Mouse (Mus musculus): ENCODE data around the gene C1qbp. TPM values are rescaled to one million over a fixed set of nuclear protein-coding genes. Genes with fewer than 3 reads are reported as not detected.

The C1qbp gene
- polyA plus RNA-seq, 2 experiments from 2014 or later: 3.7 to 16.3 TPM

DNA sequence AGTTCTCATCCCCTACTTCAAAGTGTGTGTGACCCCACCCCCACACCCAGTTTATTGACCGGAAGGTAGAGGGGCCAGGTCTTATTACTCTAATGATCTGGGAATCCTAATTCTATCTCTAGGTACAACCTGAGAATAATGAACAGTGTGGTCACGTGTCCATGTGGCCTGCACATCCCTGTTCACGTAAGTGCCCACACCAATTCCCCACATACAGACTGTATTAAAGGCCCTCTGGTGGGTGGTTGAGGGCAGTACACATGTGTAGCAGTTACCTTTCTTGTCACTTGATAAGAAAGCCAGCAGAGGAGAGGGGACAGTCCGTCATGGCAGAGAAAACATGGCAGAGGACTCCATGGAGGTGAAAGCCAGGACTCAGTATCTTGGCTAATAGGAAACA, 8.9 kb downstream of the C1qbp start:
- no peak for ATAC-seq

- no peak for ATAC-seq
Measured at GRCm38 (mm10) chr11:70972586-70972985, 10.2 kb downstream of the C1qbp start.

GRCm38 (mm10) chr11:70970560-70971540, 12.0 kb downstream of the C1qbp start:
- ATAC-seq: peak; percentile 25

DNA sequence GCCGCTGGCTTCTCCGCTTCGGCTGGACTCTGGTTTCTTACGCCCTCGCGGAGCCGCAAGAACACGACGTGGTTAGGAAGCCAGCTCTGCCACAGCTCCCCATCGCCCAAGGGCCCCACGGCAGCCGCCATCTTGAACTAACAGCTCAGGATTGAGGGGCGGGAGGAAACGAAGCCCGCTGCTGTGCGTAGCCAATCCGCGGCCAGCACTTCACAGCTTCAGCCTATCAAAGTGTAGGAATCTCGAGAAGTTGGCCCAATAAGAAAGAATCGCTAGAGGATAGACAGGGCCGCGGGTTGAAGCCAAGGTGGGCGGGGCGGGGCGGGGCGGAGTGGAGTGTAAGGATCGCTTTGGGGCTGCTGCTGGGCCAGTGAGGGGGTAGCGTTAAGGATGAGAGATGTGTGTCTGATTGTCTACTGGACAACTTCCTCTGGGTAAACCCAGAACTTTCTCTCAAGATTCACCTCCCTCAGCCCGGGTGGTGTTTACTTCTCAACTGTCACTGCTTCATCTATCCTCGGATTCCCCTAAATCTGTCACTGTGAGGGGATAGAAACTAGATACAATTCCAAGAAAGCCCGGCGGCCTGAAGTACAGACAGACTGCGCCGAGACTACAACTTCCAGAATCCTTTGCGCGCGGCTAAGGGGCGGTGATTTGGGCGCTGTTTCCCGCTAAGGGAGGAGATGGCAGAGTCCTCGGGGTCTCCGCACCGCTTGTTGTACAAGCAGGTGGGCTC, 12.8 kb downstream of the C1qbp start, which contains the start of the genes Nup88 and Rpain:
TSS of gene Nup88 (minus strand) at position 153 of the 739 bp plus-strand sequence.
TSS of gene Rpain (plus strand) at position 393 of the 739 bp plus-strand sequence.
- peak; percentile 96 for ATAC-seq

GRCm38 (mm10) chr11:70969271-70969794, 13.5 kb downstream of the C1qbp start:
- peak; percentile 6 for ATAC-seq

DNA sequence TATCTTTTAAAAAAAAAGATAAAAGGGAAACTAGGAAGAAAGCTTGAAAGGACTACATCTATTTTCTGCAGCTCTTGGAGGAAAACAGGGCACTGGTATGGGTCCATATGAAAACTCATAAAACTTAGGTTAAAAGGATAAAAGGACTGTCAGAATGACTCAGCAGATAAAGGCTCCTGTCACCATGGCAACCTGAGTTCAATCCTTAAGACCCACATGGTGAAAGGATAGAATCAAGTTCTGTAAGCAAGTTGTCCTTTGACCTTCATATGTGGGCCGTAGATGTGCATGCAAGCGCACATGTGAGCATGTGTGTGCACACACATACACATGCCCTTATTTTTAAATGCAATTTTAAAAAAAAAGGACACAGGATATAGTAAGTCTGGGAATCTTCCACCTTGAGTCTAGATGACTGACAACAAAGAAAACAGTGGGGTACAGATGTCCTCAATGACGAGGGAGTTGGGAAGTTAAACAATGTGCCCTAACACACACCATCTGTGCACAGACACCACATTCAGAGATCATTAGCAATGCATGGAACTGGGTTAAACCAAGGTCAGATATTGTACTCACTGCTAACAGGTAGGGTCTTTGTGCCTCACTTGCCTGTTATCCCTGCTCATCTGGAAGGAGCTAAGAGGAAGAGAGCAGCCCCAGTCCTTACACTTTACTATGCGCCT, 18.5 kb downstream of the C1qbp start:
- no peak for ATAC-seq

- no peak for ATAC-seq
Measured at GRCm38 (mm10) chr11:70960786-70961554, 21.9 kb downstream of the C1qbp start.

DNA sequence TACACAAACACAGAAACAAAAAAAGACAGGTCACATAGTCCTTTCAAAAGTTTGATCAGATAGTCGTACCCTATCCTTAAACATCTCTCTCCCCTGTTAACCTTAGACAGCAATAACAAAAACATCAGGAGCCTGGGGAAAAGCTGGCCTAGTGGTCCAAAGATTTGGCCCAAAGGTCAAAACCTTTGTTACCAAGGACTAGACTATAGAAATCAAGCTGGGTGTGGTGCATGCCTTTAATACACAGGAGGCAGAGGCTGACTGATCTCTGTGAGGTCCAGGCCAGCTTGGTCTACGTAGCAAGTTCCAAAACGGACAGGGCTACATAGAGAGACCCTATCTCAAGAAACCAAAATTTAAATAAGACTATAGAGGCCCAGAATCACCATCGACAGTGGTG, 28.1 kb downstream of the C1qbp start:
- no peak for ATAC-seq

DNA sequence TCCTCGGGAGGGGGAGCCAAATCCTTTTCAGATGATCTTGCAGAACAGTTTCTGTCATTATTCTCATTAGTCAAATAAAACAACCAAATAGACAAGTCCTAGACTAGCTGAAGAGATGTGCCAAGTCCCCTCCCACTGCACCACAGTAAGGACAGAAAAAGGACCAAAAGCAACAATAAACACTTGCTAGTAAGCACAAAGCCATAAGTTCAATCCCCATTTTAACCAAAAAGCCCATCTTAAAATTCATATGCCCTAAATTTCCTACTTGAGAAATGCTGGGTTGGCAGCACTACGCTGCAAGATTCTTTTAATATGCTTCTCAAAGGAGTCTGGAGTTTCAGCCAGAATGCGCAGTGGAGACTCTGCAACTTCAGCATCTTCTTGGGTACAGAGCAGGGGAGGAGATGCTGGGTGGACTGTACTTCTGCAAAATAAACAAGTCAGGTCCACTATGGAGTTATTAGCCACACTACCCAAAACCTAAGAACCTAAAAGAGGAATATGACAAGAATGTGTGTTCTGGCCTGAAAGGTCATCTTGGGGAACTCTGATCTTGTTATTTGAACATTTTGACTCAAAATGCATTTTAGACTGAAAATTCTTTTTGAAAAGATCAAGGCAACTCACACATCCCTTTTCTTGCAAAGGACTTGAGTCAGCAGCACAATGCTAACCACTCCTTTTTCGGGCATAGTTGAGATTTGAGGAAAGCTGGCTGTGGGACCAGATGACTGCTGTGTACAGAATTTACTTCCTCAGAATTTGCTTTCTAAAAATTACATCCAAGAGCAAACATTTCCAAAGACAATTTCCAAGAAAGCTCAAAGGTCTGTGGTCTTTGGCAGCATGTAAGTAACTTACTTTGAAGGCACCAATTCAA, 37.6 kb downstream of the C1qbp start:
- ATAC-seq: no peak

DNA sequence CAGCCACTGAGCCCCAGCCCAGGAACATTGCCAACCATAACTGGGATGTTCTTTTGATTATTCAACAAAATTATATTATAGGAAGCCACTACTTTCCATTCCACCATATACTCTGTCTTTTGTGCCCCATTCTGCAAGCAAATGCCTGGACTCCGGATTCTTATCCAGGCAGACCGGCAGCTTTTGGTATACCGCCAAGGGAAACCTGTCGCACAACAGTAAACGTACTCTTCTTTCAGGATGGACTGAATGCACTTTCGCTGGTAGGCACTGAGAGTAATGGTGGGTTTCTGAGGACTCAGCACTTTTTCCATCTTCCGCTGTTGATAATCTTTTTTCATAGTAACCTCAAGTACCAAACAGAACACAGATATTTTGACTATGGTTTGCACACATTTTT, 39.2 kb downstream of the C1qbp start:
- ATAC-seq: no peak

GRCm38 (mm10) chr11:70942596-70942995, 40.2 kb downstream of the C1qbp start:
- no peak for ATAC-seq

- ATAC-seq: no peak
Measured at GRCm38 (mm10) chr11:70935316-70935715, 47.5 kb downstream of the C1qbp start.

GRCm38 (mm10) chr11:70931461-70931860, 51.4 kb downstream of the C1qbp start:
- no peak for ATAC-seq

Other genes with a start within 250 kb of the C1qbp start
- gene Zfp3, start 218.8 kb downstream of the C1qbp start, polyA plus RNA-seq (2017; shearing (Covaris generic)): 1 to 10 TPM; 4.0 to 5.3 TPM
- under 1 TPM in 1 of 2 experiments, not detected in 1; 0.81 TPM for gene Scimp, start 170.4 kb downstream of the C1qbp start, polyA plus RNA-seq (2017; shearing (Covaris generic))
- gene Rabep1, start 138.2 kb downstream of the C1qbp start, polyA plus RNA-seq (2017; shearing (Covaris generic)): 10 to 100 TPM in 1 of 2 experiments, 1 to 10 TPM in 1; 8.5 to 10.9 TPM
- gene Nup88, start 13.1 kb downstream of the C1qbp start, polyA plus RNA-seq (2017; shearing (Covaris generic)): 10 to 100 TPM; 71.4 to 92.7 TPM
- gene Rpain, start 12.8 kb downstream of the C1qbp start, polyA plus RNA-seq (2017; shearing (Covaris generic)): 10 to 100 TPM; 70.1 to 90.2 TPM
- 1 to 10 TPM; 5.0 to 6.0 TPM for gene Dhx33, start 21.4 kb upstream of the C1qbp start, polyA plus RNA-seq (2017; shearing (Covaris generic))
- gene Mis12, start 36.6 kb upstream of the C1qbp start, polyA plus RNA-seq (2017; shearing (Covaris generic)): 10 to 100 TPM; 18.8 to 24.4 TPM
- 100 to 1,000 TPM; 121 to 138 TPM for gene Derl2, start 36.8 kb upstream of the C1qbp start, polyA plus RNA-seq (2017; shearing (Covaris generic))
- 10 to 100 TPM in 1 of 2 experiments, 1 to 10 TPM in 1; 9.6 to 10.8 TPM for gene 6330403K07Rik, start 50.5 kb upstream of the C1qbp start, polyA plus RNA-seq (2017; shearing (Covaris generic))
- gene Nlrp1a, start 161.7 kb upstream of the C1qbp start, polyA plus RNA-seq (2017; shearing (Covaris generic)): under 1 TPM; 0.17 to 0.67 TPM
- gene Nlrp1b, start 247.7 kb upstream of the C1qbp start, polyA plus RNA-seq (2017; shearing (Covaris generic)): 1 to 10 TPM; 2.8 to 4.8 TPM

All from CD4-positive, CD25-positive, alpha-beta regulatory T cell, adult 4 months (primary cell).